Mouse (Mus musculus) skeletal muscle tissue, postnatal 0 days (tissue): ENCODE measurements around the gene Mbip. TPM values are rescaled to one million over a fixed set of nuclear protein-coding genes. Genes with fewer than 3 reads are reported as not detected.

ENCODE experiments used
- polyA plus RNA-seq: library from polyadenylated mRNA; unstranded; fragments of >200 nt; fragmentation: Nextera tagmentation; extraction: Ambion mirVana; gene quantifications from 2 replicates; pipeline ENCODE4 v1.2.1, GENCODE M21; 2015

Mbip gene
- 17.5 and 18.8 TPM in 2 replicates for polyA plus RNA-seq

GRCm38 (mm10) chr12:56345367-56346089, at the start of gene Mbip:
TSS of gene Mbip (minus strand) at chr12:56345894.

Other genes with a start within 250 kb of the Mbip start
- gene Nkx2-1, start 191.0 kb upstream of the Mbip start, polyA plus RNA-seq, result not detected in 2 replicates